Mouse (Mus musculus): ENCODE measurements around the gene Uvrag. TPM values are rescaled to one million over a fixed set of nuclear protein-coding genes. Genes with fewer than 3 reads are reported as not detected.
A peak's percentile ranks its signal among the peaks of the same experiment; 100 is the strongest.
"Not testable (repeated sequence)": the region's sequence is repeated elsewhere in the genome, so short reads cannot be mapped to it uniquely, and the experiment has no call there.

Gene Uvrag
- total RNA-seq, 2 experiments from 2014 or later: 34.6 to 35.0 TPM

DNA sequence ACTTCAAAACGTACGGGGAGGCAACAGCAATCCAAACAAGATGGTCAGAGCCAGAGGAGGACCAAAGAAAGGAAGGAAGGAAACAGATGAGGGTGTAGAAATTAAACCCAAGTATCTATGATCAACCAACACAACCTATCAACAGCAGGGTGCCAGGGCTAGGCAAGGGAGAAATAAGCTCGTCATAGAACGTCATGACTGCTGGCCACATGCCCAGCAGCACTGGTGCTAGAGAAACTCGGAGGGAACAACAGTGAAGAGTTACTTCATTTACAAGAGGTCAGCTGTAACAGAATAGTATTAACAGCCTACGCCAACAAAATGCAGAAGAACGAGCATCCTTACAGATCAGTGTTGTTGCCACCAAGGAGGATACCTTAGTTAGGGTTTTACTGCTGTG lies 73.2 kb downstream of the Uvrag start:
- intact Hi-C loops (cut with DNase I): no loop called here
- no peak for DNase-seq

DNA sequence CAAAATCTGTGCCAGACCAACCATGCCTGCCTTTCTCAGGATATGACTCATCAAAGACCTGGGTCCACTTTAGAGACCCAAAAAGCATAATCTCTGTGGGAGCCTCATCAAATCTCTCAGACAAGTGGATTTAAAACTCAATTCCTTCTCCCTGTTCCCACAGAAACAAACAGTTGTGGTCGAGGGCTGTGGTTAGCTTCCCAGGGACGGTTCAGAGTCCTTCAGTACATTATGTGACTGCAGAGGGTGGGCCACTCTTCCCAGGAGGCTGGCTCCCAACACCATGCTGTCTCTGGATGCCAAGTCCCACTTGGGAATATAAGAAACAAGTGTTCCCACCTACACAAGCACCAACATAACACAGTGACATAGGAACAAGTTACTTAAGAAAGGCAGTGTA lies 75.0 kb downstream of the Uvrag start:
- intact Hi-C loops (cut with DNase I): no loop called here
- DNase-seq: no peak

DNA sequence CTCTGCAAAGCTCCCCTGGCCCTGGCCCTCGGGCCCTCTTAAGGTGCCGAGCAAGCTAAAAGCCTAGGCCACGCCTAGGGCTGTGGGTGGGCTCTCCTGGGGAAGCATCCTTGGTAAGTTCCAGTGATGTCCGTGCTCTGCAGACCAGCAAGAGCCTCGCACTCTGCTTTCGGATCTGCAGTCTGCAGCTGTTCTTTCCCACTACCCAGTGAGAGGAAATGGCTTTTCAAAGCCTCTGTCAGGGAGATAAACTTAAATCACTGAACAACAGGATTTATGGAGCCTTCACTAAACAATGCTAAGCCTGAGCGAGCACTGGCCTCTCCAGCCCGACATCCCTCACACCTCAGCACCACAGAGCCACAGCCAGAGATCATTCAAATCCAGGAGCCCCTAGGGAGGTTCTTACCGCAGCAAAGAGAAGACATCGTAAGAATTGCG lies 75.5 kb downstream of the Uvrag start:
- intact Hi-C loops (cut with DNase I): no loop called here
- DNase-seq: no peak

DNA sequence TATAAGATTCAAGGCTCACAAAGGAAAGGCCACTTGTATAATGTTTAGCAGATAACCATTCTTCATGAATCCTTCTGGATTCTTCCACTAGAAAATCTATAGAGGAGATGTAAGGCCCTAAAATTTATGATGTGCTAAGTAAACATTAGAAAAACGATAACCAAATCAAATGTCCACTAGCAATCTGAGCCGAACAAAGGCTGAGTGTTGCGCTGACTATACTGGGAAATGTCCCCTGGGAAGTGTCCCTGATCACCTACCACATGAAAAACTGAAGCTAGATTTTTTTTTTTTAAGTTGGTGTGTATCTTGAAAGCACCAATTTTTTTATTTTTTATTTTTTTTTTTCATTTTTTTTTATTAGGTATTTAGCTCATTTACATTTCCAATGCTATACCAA lies 76.1 kb downstream of the Uvrag start:
- intact Hi-C loops (cut with DNase I): no loop called here
- no peak for DNase-seq

DNA sequence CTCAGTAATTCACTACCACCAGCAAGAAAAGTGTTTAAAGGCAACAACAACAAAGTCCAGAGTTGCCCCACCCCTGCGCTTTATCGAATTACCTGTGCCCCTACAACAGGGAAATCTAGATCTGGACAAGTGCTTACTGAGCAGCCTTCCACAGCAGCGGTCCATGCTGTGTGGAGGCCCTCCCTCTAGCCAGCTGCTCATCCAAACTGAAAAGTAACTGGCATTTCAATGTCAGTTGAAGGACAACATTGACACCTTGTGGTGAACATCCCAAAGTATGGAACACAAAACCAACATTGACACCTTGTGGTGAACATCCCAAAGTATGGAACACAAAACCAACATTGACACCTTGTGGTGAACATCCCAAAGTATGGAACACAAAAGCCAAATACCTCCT lies 78.7 kb downstream of the Uvrag start:
- intact Hi-C loops (cut with DNase I); DNase-seq: not testable (repeated sequence)

DNA sequence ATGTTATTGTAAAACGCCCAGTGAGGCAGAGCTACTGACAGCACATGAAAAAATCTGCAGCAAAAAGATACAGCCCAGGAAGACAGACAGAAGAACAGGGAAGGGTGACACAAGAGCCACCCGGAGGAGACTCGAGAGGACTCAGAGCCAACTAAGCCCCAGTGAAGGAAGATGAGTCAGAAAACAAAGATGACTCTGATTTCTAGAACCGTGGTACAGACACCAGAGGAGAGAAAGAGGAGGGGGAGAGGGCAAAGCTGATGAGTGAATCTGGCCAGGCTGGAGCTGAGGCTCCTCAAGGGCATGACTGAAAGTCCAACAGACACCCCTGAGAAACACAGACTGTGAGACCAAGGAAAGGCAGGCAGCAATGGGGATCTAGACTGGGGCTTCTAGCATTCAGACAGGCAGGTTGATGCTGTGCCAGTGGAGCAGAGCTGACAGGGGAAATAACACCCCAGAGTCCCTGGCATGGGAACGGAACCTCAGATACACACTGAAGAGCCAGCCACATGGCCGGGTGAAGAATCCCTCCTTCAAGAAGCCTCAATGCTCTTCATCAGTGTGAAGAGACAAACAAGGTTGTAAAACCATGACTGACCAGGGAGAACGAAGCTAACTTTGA lies 79.8 kb downstream of the Uvrag start:
- intact Hi-C loops (cut with DNase I): no loop called here
- no peak for DNase-seq

DNA sequence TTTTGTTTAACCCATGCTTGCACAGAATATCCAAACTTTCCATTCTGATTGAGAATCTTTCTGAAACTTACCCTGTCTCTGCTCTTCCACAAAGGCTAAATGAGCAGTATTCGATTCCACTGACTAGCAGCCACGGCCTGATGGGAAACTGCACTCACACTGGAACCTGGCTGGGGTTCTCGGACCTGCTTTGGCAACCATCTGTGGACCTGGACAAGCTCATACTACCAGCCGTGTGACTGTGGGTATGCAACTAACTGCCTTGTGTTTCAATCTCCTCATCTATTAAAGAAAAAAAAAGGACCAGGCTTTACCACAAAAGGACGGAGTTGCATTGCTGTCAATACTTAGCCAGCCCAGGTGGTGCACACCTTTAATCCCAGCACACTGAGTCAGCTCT lies 80.5 kb downstream of the Uvrag start:
- intact Hi-C loops (cut with DNase I): no loop called here
- DNase-seq: no peak

DNA sequence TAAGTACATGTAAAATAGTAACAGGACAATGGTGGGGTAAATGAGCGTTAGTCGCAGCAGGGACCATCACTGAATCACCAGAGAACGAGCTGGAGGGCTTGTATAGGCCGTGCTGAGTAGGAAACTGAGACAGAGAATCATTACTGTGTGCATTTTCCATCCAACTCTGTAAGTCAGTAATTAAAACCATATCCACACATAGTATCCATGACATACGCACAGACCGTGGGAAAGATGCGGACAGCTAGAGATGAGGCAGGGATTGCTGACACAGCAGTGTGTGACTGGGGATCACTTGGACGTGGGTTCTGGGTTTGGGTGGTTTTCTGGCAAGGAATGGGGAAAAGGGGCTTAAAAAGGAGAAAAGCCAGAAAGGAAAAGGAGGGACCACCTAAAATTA lies 81.0 kb downstream of the Uvrag start:
- intact Hi-C loops (cut with DNase I): no loop called here
- no peak for DNase-seq

DNA sequence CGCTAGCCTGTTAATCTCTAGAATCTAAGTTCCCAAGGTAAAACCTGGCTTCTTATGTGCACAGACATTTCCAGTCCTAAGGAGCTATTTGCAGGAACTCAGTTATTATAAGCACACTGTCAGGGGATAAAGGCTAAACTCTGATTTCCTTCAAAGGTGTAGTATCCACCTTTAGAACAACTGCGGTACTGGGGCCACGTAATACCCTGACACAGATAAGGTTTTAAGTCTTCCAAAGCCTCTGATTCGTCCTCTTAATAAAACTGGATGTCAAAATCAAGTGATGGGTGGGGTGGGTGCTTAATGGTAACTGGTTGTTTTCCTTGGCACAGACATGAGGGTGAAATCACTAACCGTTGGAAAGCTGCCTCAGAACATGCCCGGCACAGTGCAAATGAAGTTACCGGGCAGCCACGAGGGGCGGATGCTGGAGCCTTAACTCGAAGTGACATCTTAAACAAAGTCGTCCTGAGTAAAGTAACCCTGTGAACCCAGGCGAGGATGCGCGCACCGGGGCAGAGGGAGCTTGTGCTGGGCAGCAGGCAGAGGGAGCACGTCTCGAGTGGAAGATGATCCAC lies 83.8 kb downstream of the Uvrag start:
- no peak for DNase-seq
- intact Hi-C loops (cut with DNase I): no loop called here

DNA sequence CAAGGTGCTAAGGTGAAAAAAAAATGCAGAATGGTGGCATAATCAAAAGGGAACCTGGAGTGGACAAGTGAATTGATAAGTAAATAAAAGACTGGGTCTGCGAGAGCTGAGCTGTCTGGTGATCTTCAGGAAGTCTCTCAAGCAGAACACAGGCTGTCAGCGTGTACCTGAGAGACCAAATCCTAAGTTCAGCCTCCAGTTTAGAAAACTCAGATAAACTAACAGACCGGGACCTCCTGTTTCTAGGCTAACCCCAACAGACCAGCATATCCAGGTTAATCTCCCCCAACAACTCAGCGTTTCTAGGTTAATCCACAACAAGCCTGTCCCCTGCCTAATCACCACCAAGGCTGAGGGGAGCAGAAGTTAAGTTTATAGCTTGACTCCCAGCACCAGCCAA lies 87.3 kb downstream of the Uvrag start:
- no peak for DNase-seq
- intact Hi-C loops (cut with DNase I): no loop called here

DNA sequence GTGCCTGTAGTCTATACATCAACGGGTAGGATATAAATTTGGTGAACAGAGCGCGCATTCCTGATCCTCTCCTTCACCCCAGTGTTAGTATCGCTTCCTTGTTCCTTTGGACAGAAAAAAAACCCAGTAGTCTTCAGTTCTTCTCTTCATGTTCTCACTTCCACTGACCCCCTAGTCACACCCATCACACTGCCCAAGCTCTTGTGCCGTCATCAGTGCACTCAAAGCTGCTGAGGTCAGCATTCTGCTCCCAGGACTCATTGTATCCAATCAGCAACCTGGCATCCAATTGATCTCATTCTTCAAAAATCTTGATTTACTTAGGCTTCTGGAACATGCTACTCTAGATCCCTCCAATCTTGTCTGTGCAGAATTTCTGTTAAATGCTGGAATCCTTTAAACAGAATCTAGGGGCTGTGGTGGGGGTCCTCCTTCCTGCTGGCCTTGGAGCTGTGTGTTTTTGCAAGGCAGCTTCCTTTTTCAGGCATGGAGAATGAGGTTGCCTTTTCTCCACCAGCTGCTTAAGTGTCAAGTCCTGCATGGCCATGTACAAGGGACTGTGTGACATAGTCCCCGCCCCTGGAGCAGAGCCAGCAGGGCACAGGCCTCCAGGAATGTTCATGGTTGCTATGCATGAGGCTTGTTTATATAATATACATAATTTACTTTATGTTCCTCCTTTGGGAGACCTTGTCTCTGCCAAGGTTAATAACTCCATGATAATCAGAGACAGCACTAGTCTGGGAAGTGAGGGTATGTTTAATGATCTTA lies 88.3 kb downstream of the Uvrag start:
- DNase-seq: no peak
- intact Hi-C loops (cut with DNase I): no loop called here

DNA sequence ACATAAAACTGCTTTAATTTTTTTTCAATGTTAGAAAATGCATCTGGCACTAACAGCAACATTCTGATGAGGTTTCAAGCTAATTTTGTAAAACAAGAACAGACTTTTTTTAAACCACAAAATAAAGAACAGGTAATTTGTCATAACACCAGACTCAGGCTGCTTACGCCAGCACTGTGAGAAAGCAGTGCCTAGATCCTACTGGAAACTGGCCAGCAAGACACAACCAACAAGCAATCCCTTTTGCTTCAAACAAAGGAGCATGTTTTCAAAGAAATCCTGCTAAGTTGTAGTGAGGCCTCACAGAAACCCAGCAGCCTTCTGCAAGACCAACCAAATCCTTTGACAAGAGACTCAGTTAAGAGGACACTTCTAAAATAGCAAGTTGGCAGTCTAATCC lies 90.1 kb downstream of the Uvrag start:
- intact Hi-C loops (cut with DNase I): no loop called here
- no peak for DNase-seq

DNA sequence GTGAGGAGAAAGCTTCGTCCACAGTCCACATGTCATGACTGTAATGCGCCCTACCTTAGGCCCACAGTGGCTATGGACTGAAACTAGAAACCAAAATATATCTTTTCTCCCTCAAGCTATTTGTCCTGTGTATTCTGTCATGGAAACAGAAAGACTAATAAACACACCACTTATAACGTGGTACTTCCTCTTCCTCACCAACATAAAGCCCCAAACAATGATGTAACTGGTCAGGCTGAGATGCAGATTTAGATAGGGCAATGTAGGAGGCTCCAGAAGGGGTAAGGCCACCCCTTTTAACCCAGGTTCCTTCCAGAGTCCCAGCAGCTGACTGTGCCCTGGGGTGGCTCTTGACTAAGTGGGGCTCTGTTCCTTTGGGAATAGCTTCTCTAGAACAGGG lies 91.0 kb downstream of the Uvrag start:
- intact Hi-C loops (cut with DNase I): no loop called here
- DNase-seq: no peak

DNA sequence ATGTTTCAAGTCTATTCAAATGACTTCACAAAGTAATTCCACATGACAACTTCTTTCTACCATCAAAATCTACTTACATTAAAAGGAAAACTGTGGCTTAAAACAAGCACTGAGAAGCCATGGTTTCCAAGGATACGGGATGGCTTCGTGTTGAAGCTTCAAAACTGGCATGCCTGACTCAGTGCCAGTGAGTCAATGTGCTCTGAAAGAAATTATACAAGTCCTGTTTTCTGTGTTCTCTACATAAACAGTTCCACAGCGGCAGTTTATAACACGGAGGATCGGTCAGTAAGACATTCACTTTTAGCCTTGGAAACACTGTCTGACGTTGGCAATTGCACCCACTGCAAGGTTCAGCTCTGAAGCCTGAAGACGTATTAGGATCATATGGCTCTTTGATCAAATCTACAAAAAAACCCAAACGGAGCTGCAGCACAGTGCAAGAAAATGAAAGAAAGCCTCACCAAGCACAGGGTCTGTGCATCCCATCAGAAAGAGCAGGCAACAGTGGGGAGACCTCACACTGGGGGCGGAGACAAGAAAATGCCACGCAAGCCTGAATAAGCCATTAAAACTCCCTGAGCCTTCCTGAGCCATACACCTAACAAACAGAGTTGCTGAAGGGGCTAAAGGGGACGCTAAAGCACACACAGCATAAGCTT lies 94.3 kb downstream of the Uvrag start:
- DNase-seq: no peak
- intact Hi-C loops (cut with DNase I): no loop called here

DNA sequence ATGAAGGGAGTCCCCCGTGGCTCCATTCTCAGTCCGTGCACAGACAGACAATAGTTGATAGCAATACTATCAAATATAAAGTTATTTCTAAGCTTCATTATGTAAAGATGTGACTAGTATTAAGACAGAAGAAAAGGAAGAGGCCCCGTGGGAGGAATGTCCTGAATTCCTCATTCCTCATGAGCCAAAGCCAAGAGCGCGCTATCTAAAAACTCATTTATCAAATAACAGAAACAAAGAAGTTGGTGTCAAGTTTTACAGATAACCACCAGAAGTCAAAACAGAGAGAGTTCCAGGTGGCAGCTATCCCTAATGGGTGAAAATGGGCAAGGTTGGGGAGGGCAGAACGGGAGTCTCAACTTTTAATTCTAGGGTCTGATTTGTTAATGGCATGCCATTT lies 95.4 kb downstream of the Uvrag start:
- intact Hi-C loops (cut with DNase I): no loop called here
- DNase-seq: no peak

DNA sequence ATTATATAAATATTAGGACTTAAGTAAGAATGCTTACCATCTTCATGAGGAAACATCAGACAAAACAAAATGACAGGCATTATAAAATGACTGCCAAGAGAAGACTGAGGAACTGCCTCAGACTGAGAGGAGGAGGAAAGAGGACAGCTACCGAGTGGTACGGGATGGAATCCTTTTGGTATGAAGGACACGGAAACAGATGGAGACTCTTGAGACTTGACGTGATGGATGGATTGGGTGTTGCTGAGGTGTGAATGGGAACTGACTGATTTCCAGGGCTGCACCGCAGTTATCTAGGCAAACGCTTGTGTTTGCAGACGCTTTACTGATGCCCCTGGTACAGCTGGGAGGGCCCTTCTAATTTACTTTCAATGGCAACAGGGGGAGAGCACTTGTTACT lies 97.0 kb downstream of the Uvrag start:
- intact Hi-C loops (cut with DNase I): no loop called here
- DNase-seq: no peak

DNA sequence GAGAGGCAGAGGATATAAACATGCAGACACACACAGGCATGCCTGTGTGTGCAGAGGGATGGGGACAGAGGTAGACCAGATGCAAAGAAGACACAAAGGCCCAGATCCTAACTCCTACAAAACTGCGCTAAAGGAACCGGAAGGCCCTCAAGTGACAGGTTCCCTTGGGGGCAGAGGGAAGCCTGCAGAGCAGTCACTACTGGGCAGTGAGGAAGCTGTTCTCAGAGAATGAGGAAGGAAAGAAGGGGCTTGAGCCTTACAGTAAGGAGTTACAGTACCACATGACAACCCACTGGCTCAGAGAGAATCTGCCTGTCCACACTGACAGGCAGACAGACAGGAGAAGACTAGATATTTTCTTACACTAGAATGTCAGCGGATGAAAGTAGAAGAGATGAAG lies 97.6 kb downstream of the Uvrag start:
- intact Hi-C loops (cut with DNase I): no loop called here
- DNase-seq: peak in 1 of 2 experiments; percentile 17

DNA sequence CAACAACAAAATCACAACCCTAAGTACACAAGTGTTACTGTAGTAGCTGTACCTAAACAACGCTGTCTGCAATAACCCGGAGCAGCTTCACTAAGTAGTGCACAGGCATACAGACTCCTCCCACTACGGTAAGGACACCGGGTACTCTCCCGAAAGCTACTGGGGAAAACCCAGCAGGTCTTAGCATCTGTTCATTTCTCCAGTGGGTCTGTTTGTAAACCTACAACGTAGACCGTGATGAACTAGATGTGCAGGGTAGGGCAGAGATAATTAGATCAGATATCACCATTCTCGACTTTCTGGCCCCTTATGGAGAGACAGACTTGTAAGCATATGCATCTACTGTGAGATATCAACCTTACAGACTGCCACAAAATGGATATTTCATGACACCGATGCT lies 99.1 kb downstream of the Uvrag start:
- DNase-seq: no peak
- intact Hi-C loops (cut with DNase I): no loop called here

DNA sequence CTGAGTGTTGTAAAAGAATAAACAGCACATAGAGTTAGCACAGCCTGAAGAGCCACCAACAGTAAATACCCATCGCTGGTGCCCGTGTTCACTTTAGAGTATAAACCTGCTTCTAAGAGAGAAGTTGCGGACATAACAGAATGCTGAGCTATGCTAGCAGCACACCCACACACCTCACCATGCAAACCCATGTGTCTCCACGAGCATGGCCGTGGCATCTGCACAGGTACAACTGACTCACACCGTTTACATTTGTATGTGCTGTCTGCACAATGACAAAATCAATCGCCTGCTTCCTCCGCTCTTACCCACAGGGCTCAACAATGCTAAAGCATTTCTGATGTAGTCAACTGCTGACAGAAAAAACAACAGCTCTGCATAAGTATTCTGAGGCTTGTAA lies 101.0 kb downstream of the Uvrag start:
- no peak for DNase-seq
- intact Hi-C loops (cut with DNase I): no loop called here

DNA sequence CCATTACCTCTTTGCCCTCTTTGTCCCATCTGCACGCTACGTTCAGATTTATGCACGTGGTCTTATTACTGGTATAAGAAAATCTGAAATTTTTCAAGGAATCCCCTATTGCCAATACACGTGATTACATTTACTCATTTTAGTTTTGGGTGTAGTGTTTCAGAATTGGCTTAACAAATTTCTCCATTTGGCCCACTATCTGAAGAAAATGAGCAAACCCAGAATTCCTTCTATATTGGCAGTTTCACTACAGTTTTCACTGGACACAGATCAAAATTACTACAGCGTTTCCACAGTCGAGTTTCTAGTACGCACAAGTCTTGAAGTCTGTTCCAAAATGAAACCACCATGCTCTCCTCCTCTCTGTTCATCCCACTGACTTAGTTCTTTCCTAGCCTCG lies 104.7 kb downstream of the Uvrag start:
- intact Hi-C loops (cut with DNase I): no loop called here
- DNase-seq: peak in 1 of 2 experiments; percentile 14

DNA sequence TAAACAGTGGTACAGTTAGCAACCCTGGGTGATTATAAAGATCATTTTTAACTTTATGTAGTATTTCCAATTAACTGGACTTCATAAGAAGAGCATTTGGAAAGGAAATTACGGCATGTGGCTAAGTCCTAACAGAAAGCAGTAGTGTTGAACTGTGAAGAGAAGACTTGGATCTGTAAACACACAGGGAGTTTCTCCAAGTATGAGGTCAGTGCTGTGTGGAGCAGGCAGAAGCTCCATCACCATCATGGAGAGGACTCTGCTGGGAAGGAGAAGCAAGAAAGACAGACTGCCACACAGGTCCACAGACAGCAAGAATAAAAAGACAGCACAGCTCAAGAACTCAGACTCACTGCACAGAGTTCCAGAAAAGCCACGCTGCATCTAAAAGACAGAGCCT lies 106.0 kb downstream of the Uvrag start:
- intact Hi-C loops (cut with DNase I): no loop called here
- peak; percentile 51 to 55 for DNase-seq

DNA sequence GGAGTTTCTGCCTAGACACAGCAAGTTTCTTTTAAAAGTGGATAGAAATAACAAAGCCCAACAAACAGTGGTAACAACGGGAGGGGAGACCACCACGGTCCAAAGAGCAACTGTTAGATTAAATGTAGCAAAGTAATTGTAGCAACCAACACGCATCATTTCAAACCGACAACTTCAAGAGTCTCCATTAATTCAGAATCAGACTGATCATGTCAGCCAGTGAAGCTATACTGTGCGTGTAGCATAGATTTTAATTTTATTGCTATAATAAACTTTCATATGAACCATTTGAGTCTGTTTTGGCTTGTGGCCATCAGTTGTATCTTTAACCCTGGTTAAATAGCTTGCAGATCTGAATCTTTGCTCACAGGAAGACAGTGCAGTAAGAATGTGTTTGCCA lies 107.1 kb downstream of the Uvrag start:
- DNase-seq: no peak
- intact Hi-C loops (cut with DNase I): no loop called here
